Mouse (Mus musculus): ENCODE results near the gene Me3. TPM values are rescaled to one million over a fixed set of nuclear protein-coding genes. Genes with fewer than 3 reads are reported as not detected.
A peak's percentile ranks its signal among the peaks of the same experiment; 100 is the strongest.

Me3 gene
- polyA plus RNA-seq, 1 experiment from 2014 or later = 4.1 TPM

DNA sequence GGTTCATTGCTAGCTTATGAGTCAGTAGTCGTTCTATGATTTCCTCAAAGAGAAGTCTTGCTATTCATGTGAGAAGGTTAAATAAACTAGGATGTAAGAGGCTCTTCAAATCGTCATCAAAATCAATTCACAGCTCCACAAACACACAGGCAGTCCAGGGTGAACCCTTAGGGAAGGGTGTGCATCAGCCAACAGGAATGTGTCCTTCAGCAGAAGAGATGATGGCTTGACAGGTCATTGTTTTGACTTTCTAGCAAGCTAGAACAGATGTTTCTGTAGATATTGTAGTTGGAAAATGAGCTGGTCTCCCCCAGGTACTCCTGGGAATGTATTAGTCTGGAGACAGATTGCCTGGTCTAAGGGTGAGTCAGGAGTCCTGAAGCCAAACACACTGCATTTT lies 177.2 kb downstream of the Me3 start:
- WGBS = 73% methylated on average over 2 of the region's 2 CpGs
- Histone ChIP-seq H3K4me3 (no peak overlapping the region), H3K4me1 (replicated peaks) (no peaks in the 10 kb centered on the region), H3K9ac (no peak overlapping the region), H3K4me2 (no peak overlapping the region), H3K27ac (no peak overlapping the region), H3K9me3 (0 out of 2 replicates have a peak, but pooled peaks cover 5% of the 10 kb centered on the region), H3K36me3 (no peaks in the 10 kb centered on the region), H3K27me3 (no peaks in the 10 kb centered on the region)
- ATAC-seq (ENCODE audit: low FRiP score) = no peak

DNA sequence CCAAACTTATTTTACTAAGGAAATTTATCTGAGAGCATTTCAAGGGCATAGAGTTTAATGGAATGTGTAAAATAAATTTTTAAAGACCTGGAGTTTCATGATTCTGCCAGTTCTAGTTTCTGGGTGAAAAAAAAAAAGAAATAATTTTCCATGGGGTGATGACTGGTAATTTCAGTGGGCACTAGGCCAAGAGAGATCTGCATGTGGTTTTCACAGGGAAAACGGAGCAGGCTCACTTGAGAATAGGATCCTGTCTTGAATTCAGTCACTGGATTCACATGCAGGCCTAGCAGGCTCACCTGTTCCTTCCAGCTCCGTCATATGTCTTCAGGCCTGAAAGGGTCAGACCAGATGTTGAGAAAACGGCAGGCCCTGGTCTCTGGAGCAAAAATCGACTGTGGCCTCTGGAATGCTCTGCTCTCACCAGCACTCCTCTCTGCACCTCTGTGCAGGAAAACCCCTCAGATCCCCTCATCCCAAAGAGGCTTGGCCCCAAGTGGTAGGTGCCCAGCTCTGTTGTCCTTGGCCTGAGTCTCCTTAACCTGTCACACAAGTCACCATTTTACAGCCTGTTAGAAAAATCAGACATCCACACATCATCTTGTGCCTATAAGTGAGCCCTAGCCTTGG lies 196.4 kb downstream of the Me3 start:
- no peak overlapping the region for H3K27ac ChIP-seq
- H3K36me3 ChIP-seq = no peaks in the 10 kb centered on the region
- no peaks in the 10 kb centered on the region for H3K27me3 ChIP-seq
- H3K4me1 ChIP-seq (replicated peaks) = no peaks in the 10 kb centered on the region
- H3K9me3 ChIP-seq = no peaks in the 10 kb centered on the region
- no peak overlapping the region for H3K4me2 ChIP-seq
- 72% methylated on average over 4 of the region's 4 CpGs for WGBS
- ATAC-seq (ENCODE audit: low FRiP score) = no peak
- no peak overlapping the region for H3K4me3 ChIP-seq
- no peak overlapping the region for H3K9ac ChIP-seq

DNA sequence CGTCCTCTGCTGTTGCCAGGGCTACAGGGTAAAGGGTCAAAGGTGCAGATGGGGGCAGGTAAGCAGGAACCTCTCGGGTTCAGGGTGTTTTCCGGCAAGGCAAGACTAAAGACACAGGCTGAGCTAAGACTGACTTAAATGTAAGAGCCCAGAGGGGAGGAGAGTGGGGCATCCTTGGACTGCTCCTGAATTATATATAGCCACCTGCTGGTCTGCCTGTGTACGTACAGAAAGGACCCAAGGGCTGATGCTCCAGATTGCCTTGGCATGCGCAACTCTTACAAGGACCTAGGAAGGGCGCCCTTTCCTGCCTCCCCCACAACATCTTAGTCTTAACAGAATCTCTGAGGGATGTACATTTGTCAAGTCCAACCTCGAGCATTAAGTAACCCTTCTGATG lies 197.0 kb downstream of the Me3 start:
- H3K9me3 ChIP-seq = no peaks in the 10 kb centered on the region
- H3K27me3 ChIP-seq = no peaks in the 10 kb centered on the region
- no peaks in the 10 kb centered on the region for H3K4me1 ChIP-seq (replicated peaks)
- ATAC-seq (ENCODE audit: low FRiP score) = no peak; the same call in 1 of the 2 replicates
- H3K4me2 ChIP-seq = no peak overlapping the region
- H3K9ac ChIP-seq = no peak overlapping the region
- H3K4me3 ChIP-seq = no peak overlapping the region
- no peaks in the 10 kb centered on the region for H3K36me3 ChIP-seq
- H3K27ac ChIP-seq = no peak overlapping the region
- 64% methylated on average over 7 of the region's 7 CpGs for WGBS

DNA sequence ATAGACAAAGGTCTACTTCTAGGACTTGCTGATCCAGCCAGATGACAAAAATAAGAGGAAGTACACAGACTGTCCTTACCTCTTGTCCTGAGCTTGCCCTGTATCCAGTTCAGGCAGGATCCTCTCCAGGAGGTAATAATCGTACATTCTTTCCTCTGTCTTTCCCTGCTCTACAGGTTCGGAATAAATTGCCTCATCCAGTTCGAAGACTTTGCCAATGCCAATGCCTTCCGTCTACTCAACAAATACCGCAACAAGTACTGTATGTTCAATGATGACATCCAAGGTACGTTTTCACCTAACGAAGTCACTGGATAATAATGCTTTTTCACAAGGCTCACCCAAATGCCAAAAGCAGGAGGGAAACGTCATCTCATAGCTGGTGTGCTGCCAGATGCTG lies 201.3 kb downstream of the Me3 start:
- WGBS = 93% methylated on average over 8 of the region's 8 CpGs
- no peak for ATAC-seq (ENCODE audit: low FRiP score)
- H3K9ac ChIP-seq = no peak overlapping the region
- H3K27ac ChIP-seq = no peak overlapping the region
- no peaks in the 10 kb centered on the region for H3K9me3 ChIP-seq
- no peaks in the 10 kb centered on the region for H3K27me3 ChIP-seq
- H3K4me3 ChIP-seq = no peak overlapping the region
- no peaks in the 10 kb centered on the region; the same call in 1 of the 2 replicates for H3K4me1 ChIP-seq (replicated peaks)
- no peaks in the 10 kb centered on the region for H3K36me3 ChIP-seq
- no peak overlapping the region for H3K4me2 ChIP-seq

DNA sequence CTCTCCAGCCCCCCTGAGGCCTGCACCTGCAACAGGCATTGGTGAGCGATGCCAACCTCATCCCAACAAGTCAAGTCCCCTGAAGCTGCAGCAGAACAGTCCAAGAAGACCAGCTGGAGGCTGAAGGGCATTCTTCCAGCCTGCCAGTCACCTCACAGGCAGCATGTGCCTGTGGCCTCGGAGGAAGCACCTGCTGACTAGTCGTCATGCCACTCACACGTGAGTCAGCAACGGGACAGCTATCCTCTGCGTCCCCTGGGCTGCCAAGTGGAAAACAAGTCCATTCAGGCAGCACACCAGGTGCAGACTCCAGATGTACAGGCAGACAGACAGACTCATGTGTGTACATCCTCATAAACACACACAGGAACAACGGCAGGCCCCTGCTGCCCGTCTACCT lies 203.4 kb downstream of the Me3 start:
- H3K9me3 ChIP-seq = no peaks in the 10 kb centered on the region
- H3K27ac ChIP-seq = no peak overlapping the region
- no peak overlapping the region for H3K4me3 ChIP-seq
- no peak overlapping the region for H3K9ac ChIP-seq
- no peaks in the 10 kb centered on the region; the same call in 1 of the 2 replicates for H3K4me1 ChIP-seq (replicated peaks)
- ATAC-seq (ENCODE audit: low FRiP score) = no peak
- 66% methylated on average over 8 of the region's 8 CpGs for whole genome bisulfite sequencing
- H3K36me3 ChIP-seq = no peaks in the 10 kb centered on the region
- peaks cover 4% of the 10 kb centered on the region; the same call in 1 of the 2 replicates for H3K27me3 ChIP-seq
- no peak overlapping the region for H3K4me2 ChIP-seq

DNA sequence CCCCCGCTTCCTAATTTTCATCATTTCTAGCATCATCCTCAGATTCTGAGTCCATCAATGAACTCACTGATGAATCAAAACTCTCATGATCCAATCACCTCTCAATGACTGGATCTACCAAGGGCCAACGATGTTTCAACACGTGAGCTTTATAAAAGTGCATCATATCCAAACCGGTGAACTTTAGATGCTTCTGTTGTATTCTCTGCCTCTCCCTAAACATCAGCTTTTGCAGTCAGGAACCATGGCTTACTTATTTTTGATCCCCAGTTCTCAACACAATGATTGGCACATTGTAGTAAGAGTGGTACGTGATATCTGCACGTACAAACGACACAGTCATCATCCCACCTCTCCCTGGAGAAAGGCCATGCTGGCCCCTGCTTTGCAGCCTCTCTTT lies 204.5 kb downstream of the Me3 start:
- H3K9me3 ChIP-seq = no peaks in the 10 kb centered on the region
- H3K4me1 ChIP-seq (replicated peaks) = no peaks in the 10 kb centered on the region; the same call in 1 of the 2 replicates
- no peaks in the 10 kb centered on the region for H3K36me3 ChIP-seq
- H3K27me3 ChIP-seq = peaks cover 5% of the 10 kb centered on the region; the same call in 1 of the 2 replicates
- H3K9ac ChIP-seq = no peak overlapping the region
- H3K27ac ChIP-seq = no peak overlapping the region
- ATAC-seq (ENCODE audit: low FRiP score) = no peak
- no peak overlapping the region for H3K4me3 ChIP-seq
- WGBS = 95% methylated on average over 7 of the region's 7 CpGs
- no peak overlapping the region for H3K4me2 ChIP-seq

DNA sequence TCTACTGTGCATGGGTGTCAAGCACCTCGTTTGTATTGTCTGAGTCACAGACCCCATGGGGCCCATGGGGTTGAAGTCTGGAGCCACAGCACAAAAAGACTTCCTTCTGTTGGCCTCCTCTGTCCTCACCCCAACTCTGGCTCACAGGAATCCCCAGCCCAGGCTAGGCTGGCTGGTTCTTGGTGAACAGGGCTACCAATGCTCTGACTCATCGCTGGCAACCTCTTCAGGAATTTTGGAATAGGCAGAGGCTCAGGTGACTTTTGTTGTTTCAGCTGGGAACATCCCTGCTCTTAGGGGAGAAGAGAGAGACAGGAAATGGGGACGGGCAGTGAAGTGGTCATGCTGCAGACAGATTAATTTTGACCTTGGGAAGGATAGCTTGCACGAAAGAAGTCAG lies 205.6 kb downstream of the Me3 start:
- Histone ChIP-seq H3K4me2 (no peak overlapping the region), H3K4me1 (replicated peaks) (no peaks in the 10 kb centered on the region; the same call in 1 of the 2 replicates), H3K27ac (no peak overlapping the region), H3K27me3 (peaks cover 5% of the 10 kb centered on the region; the same call in 1 of the 2 replicates), H3K9me3 (no peaks in the 10 kb centered on the region), H3K36me3 (no peaks in the 10 kb centered on the region), H3K4me3 (no peak overlapping the region), H3K9ac (no peak overlapping the region)
- WGBS = 71% methylated on average over 4 of the region's 4 CpGs
- no peak for ATAC-seq (ENCODE audit: low FRiP score)

DNA sequence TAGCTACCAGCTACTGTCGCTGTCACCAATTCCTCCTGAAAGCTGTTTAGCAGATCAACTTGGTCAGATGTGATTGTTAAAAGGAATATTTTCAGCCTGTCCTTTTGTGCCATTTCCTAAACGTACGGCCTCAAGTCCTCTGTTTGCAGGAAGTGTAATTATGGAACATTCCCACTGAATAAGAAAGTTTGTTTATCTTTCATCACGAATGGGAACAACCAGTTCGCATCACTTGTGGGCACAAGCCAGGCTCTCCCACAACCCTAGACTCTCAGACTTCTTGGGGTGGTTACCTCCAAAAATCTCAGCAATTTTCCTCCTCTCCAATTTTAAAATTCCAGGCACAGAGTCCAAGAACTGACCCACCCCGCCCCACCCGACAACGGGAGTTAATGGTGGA lies 207.5 kb downstream of the Me3 start:
- Histone ChIP-seq H3K9me3 (no peaks in the 10 kb centered on the region), H3K36me3 (no peaks in the 10 kb centered on the region), H3K27ac (no peak overlapping the region), H3K9ac (no peak overlapping the region), H3K4me2 (no peak overlapping the region), H3K4me3 (no peak overlapping the region), H3K4me1 (replicated peaks) (no peaks in the 10 kb centered on the region; the same call in 1 of the 2 replicates), H3K27me3 (peaks cover 5% of the 10 kb centered on the region; the same call in 1 of the 2 replicates)
- no peak for ATAC-seq (ENCODE audit: low FRiP score)
- WGBS = 88% methylated on average over 8 of the region's 8 CpGs

DNA sequence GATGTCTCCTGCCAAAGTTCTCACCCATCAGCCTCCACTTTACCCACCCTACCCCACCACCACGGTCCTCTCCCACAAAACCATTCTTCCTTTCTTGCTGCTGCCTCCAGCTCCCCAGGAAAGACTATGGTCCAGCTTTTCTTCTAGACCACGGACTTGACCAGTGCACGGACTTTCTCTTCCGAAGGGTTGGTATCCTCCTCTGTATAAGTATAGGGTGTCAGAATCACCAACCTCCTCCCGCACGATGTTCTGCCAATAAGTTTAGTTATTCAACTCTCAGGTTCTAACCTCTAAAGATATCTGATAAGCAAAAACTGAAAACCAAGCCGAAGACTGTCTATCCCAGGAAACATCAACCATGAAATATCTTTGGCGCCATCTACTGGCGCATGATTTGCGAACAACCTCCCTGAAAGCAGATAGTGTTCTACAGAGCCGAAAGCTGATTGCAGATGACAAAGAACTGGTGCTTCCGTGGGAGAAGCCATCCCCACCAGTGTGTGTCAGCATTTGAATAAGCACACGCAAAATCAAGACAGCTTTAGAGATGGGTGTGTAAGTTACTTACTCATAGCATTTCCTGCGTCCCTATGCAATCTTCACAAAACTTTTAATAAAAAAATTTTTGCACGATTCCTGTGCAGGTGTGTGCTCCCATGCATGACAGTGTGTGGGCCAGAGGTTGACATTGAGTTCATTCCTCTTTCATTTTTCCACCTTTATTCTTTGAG lies 209.6 kb downstream of the Me3 start:
- 36% methylated on average over 15 of the region's 15 CpGs for WGBS

DNA sequence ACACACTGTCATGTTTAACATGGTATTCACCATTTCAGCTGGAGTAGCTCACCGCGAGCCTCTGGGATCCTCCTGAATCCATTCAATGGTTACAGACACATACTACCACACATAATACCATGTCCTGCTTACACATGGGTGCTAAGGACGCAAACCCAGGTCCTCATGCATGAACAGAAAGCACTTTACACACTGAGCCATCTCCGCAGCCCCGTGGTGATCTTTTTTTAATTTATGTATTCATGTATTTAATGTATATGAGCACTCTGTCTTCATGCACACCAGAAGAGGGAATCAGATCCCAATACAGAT lies 210.2 kb downstream of the Me3 start:
- Histone ChIP-seq H3K4me1 (replicated peaks) (no peaks in the 10 kb centered on the region; the same call in 1 of the 2 replicates), H3K4me3 (no peak overlapping the region), H3K4me2 (no peak overlapping the region), H3K9ac (no peak overlapping the region), H3K9me3 (no peaks in the 10 kb centered on the region), H3K36me3 (no peaks in the 10 kb centered on the region), H3K27me3 (peaks cover 5% of the 10 kb centered on the region; the same call in 1 of the 2 replicates), H3K27ac (no peak overlapping the region)
- 91% methylated on average over 5 of the region's 5 CpGs for WGBS
- peak; percentile 62 for ATAC-seq (ENCODE audit: low FRiP score)

More for the DNA sequence above, 209.6 kb downstream of the Me3 start:
- Histone ChIP-seq H3K4me3 (no peak overlapping the region), H3K27me3 (peaks cover 5% of the 10 kb centered on the region; the same call in 1 of the 2 replicates), H3K4me1 (replicated peaks) (no peaks in the 10 kb centered on the region; the same call in 1 of the 2 replicates), H3K36me3 (no peaks in the 10 kb centered on the region), H3K4me2 (no peak overlapping the region), H3K9ac (no peak overlapping the region), H3K9me3 (no peaks in the 10 kb centered on the region), H3K27ac (no peak overlapping the region)
- ATAC-seq (ENCODE audit: low FRiP score) = peak; percentile 71

DNA sequence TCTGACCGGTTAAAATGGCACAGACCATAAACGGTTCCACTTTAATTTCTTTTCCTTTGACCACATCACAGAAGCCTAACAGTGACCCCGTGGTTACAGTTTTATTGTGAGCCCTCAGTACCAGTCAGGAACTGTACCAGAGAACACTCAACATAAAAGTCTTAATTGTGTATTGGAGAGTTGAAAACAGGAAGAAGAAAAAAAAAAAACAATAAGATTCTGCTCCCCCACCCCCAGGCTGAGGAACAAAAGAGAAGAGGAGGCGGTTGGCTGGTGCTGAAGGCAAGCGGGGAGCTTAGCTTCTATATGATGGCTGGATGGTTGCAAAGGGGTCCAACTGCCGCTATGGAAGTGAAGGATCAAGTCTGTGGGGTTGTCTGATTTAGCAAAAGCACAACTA lies 210.9 kb downstream of the Me3 start:
- H3K27ac ChIP-seq = no peak overlapping the region
- H3K4me3 ChIP-seq = no peak overlapping the region
- no peaks in the 10 kb centered on the region for H3K4me1 ChIP-seq (replicated peaks)
- no peak overlapping the region for H3K9ac ChIP-seq
- H3K4me2 ChIP-seq = no peak overlapping the region
- H3K27me3 ChIP-seq = peaks cover 5% of the 10 kb centered on the region; the same call in 1 of the 2 replicates
- H3K9me3 ChIP-seq = no peaks in the 10 kb centered on the region
- no peaks in the 10 kb centered on the region for H3K36me3 ChIP-seq
- ATAC-seq (ENCODE audit: low FRiP score) = no peak
- WGBS = 58% methylated on average over 6 of the region's 6 CpGs

DNA sequence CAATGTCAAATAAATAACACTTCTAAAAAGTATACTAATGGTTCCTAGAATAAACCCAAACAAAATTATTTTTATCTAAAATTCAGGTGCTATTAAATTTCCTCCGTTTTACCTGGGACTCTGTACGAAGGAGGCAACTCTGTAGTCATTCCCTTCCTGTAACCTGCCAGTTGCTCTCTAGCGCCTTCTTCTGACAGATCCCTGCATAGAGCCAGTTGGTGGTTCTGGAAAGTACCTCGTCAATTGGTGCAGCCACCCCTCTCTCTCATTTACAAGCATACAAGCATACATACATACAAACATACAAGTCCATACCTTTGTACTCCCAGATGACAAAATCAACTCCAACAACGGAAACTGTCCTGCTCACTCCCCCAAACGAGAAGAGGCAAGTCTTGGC lies 211.3 kb downstream of the Me3 start:
- Histone ChIP-seq H3K9me3 (no peaks in the 10 kb centered on the region), H3K4me3 (no peak overlapping the region), H3K4me1 (replicated peaks) (no peaks in the 10 kb centered on the region), H3K27me3 (peaks cover 5% of the 10 kb centered on the region; the same call in 1 of the 2 replicates), H3K4me2 (no peak overlapping the region), H3K9ac (no peak overlapping the region), H3K27ac (no peak overlapping the region), H3K36me3 (no peaks in the 10 kb centered on the region)
- WGBS = 32% methylated on average over 6 of the region's 6 CpGs
- no peak for ATAC-seq (ENCODE audit: low FRiP score)

DNA sequence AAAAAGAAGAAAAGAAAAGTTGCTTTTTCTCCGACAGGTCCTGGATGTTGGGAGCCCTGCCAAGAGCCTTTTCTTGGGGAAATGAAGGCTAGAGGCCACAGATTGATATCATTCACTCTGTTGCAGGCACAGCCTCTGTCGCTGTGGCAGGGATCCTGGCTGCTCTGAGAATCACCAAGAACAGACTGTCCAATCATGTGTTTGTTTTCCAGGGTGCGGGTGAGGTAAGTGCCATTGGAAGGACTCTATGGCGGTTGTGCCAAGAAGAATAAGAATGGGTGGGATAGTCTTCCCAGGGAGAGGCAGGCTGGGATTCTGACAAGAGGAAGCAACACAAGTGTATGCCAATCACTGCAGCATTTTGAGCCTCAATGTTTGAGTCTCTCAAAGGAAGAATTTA lies 213.5 kb downstream of the Me3 start:
- no peaks in the 10 kb centered on the region for H3K4me1 ChIP-seq (replicated peaks)
- WGBS = 68% methylated on average over 4 of the region's 4 CpGs
- H3K27me3 ChIP-seq = no peaks in the 10 kb centered on the region
- H3K4me3 ChIP-seq = no peak overlapping the region
- ATAC-seq (ENCODE audit: low FRiP score) = no peak
- H3K9me3 ChIP-seq = no peaks in the 10 kb centered on the region
- no peak overlapping the region for H3K9ac ChIP-seq
- no peaks in the 10 kb centered on the region for H3K36me3 ChIP-seq
- no peak overlapping the region for H3K27ac ChIP-seq
- no peak overlapping the region for H3K4me2 ChIP-seq
